Mouse (Mus musculus) MEL (cell line): ENCODE results near the gene Gm20388. TPM values are rescaled to one million over a fixed set of nuclear protein-coding genes. Genes with fewer than 3 reads are reported as not detected.
"Not testable (repeated sequence)": the region's sequence is repeated elsewhere in the genome, so short reads cannot be mapped to it uniquely, and the experiment has no call there.

Experiments used
- DNase-seq: peaks from one replicate; pipeline ENCODE4 v3.0.0; 2011; ENCODE audit warnings: low read depth, low spot score
- H3K27ac ChIP-seq: 2 replicates; pipeline ENCODE4 v1.5.1; 2012; ENCODE audit warnings: low read depth, mild to moderate bottlenecking, control low read depth, low read length, moderate library complexity; ENCODE audit not compliant: control insufficient read depth
- H3K27me3 ChIP-seq, 2 experiments: fragments of 150-350 bp in 1 of 2; sonication (generic) in 1 of 2; 2 replicates each; pipeline ENCODE4 v1.6.1; 2012; ENCODE audit warnings: low read length in 2 of 2, mild to moderate bottlenecking in 2 of 2, improper control_type of control experiment in 1 of 2, moderate library complexity in 1 of 2; ENCODE audit not compliant: insufficient read depth in 2 of 2, control insufficient read depth in 1 of 2
- H3K36me3 ChIP-seq, 2 experiments: 2 replicates each; pipeline ENCODE4 v1.6.1; 2012 to 2014; ENCODE audit warnings: low read length in 2 of 2, improper control_type of control experiment in 1 of 2, inconsistent platforms in 1 of 2, mild to moderate bottlenecking in 1 of 2; ENCODE audit not compliant: insufficient read depth in 2 of 2, control insufficient read depth in 1 of 2
- H3K4me1 ChIP-seq, 2 experiments: fragments of 150-350 bp in 1 of 2; sonication (generic) in 1 of 2; 2 replicates each; pipeline ENCODE4 v1.6.1; 2012; ENCODE audit warnings: low read length in 2 of 2, improper control_type of control experiment in 1 of 2, mild to moderate bottlenecking in 1 of 2; ENCODE audit not compliant: insufficient read depth in 2 of 2, control insufficient read depth in 1 of 2
- H3K4me3 ChIP-seq, 2 experiments: fragments of 150-350 bp in 1 of 2; sonication (generic) in 1 of 2; 2 replicates each; pipeline ENCODE4 v1.5.1; 2012; ENCODE audit warnings: low read depth in 2 of 2, low read length in 2 of 2, mild to moderate bottlenecking in 2 of 2, moderate library complexity in 2 of 2, control low read depth in 1 of 2, improper control_type of control experiment in 1 of 2; ENCODE audit not compliant: control insufficient read depth in 1 of 2, insufficient read depth in 1 of 2
- H3K79me2 ChIP-seq: 2 replicates; pipeline ENCODE4 v1.6.1; 2012; ENCODE audit warnings: mild to moderate bottlenecking, low read length, moderate library complexity; ENCODE audit not compliant: control insufficient read depth, poor library complexity, insufficient read depth
- H3K9ac ChIP-seq: 2 replicates; pipeline ENCODE4 v1.6.1; 2012; ENCODE audit warnings: low read depth, mild to moderate bottlenecking, control low read depth, low read length, moderate library complexity; ENCODE audit not compliant: control insufficient read depth, poor library complexity, severe bottlenecking
- H3K9me3 ChIP-seq: fragments of 150-350 bp; sonication (generic); replicated peaks from 2 replicates; pipeline ENCODE4 v1.6.1; 2012; ENCODE audit warnings: mild to moderate bottlenecking, low read length, improper control_type of control experiment, moderate library complexity; ENCODE audit not compliant: insufficient read depth
- BHLHE40 ChIP-seq: IDR thresholded peaks from 2 replicates; pipeline ENCODE4 v1.6.1; 2012; ENCODE audit warnings: low read depth, mild to moderate bottlenecking, inconsistent platforms, low read length, improper control_type of control experiment, borderline replicate concordance
- CHD1 ChIP-seq: IDR thresholded peaks from 2 replicates; pipeline ENCODE4 v1.6.1; 2012; ENCODE audit warnings: low read depth, mild to moderate bottlenecking, inconsistent platforms, low read length, improper control_type of control experiment
- CHD2 ChIP-seq: IDR thresholded peaks from 2 replicates; pipeline ENCODE4 v1.6.1; 2011; ENCODE audit warnings: low read length, improper control_type of control experiment
- E2F4 ChIP-seq: IDR thresholded peaks from 2 replicates; pipeline ENCODE4 v1.6.1; 2011; ENCODE audit warnings: low read depth, low read length, improper control_type of control experiment, borderline replicate concordance
- GABPA ChIP-seq: IDR thresholded peaks from 2 replicates; pipeline ENCODE4 v1.6.1; 2012; ENCODE audit warnings: low read depth, mild to moderate bottlenecking, inconsistent platforms, low read length, improper control_type of control experiment, moderate library complexity
- JUND ChIP-seq: IDR thresholded peaks from 2 replicates; pipeline ENCODE4 v1.6.1; 2011; ENCODE audit warnings: low read depth, mild to moderate bottlenecking, improper control_type of control experiment, low read length
- KAT2A ChIP-seq: conservative IDR thresholded peaks from 2 replicates; pipeline ENCODE4 v1.6.1; 2012; ENCODE audit warnings: low read depth, low read length, improper control_type of control experiment, inconsistent platforms
- MAFK ChIP-seq: IDR thresholded peaks from 2 replicates; pipeline ENCODE4 v1.6.1; 2011; ENCODE audit warnings: low read depth, mild to moderate bottlenecking, low read length, improper control_type of control experiment, borderline replicate concordance
- MAX ChIP-seq: IDR thresholded peaks from 2 replicates; pipeline ENCODE4 v1.6.1; 2011; ENCODE audit warnings: low read length, improper control_type of control experiment
- MYB ChIP-seq: IDR thresholded peaks from 2 replicates; pipeline ENCODE4 v1.6.1; 2011; ENCODE audit warnings: mild to moderate bottlenecking, low read depth, low read length, improper control_type of control experiment
- MYC ChIP-seq: IDR thresholded peaks from 2 replicates; pipeline ENCODE4 v1.6.1; 2011; ENCODE audit warnings: low read depth, mild to moderate bottlenecking, low read length, improper control_type of control experiment, moderate library complexity
- POLR2A ChIP-seq, 2 experiments: IDR thresholded peaks; 2 replicates each; pipeline ENCODE4 v1.6.1; 2011 to 2012; ENCODE audit warnings: low read length in 2 of 2, mild to moderate bottlenecking in 2 of 2, control low read depth in 1 of 2, improper control_type of control experiment in 1 of 2, low read depth in 1 of 2, moderate library complexity in 1 of 2; ENCODE audit not compliant: control insufficient read depth in 1 of 2, insufficient read depth in 1 of 2, poor library complexity in 1 of 2
- POLR2AphosphoS5 ChIP-seq: IDR thresholded peaks from 2 replicates; pipeline ENCODE4 v1.6.1; 2012; ENCODE audit warnings: low read depth, borderline replicate concordance, mild to moderate bottlenecking, inconsistent platforms, low read length, moderate library complexity, mixed read lengths
- SIN3A ChIP-seq: IDR thresholded peaks from 2 replicates; pipeline ENCODE4 v1.6.1; 2012; ENCODE audit warnings: low read length, improper control_type of control experiment, inconsistent platforms
- TCF12 ChIP-seq: IDR thresholded peaks from 2 replicates; pipeline ENCODE4 v1.6.1; 2014; ENCODE audit warnings: low read depth, mild to moderate bottlenecking, inconsistent platforms, low read length, improper control_type of control experiment, moderate library complexity
- UBTF ChIP-seq: IDR thresholded peaks from 2 replicates; pipeline ENCODE4 v1.6.1; 2012; ENCODE audit warnings: low read depth, mild to moderate bottlenecking, inconsistent platforms, low read length, improper control_type of control experiment, moderate library complexity, borderline replicate concordance; ENCODE audit not compliant: insufficient read depth
- USF1 ChIP-seq: IDR thresholded peaks from 2 replicates; pipeline ENCODE4 v1.6.1; 2014; ENCODE audit warnings: low read depth, mild to moderate bottlenecking, inconsistent platforms, low read length, improper control_type of control experiment, moderate library complexity
- ZMIZ1 ChIP-seq: IDR thresholded peaks from 2 replicates; pipeline ENCODE4 v1.6.1; 2012; ENCODE audit warnings: low read depth, mild to moderate bottlenecking, inconsistent platforms, low read length, improper control_type of control experiment, moderate library complexity
- polyA plus RNA-seq, 2 experiments: library from polyadenylated mRNA; stranded (reverse) in 1 of 2; unstranded in 1 of 2; fragments of >175 nt in 1 of 2; fragments of >200 nt in 1 of 2; gene quantifications; 2 replicates each; pipeline versions ENCODE4 v1.2.1 to v1.2.4; 2012; ENCODE audit warnings: low replicate concordance in 2 of 2, low read depth in 1 of 2; ENCODE audit not compliant: insufficient read length in 2 of 2, insufficient read depth in 1 of 2, missing spikeins in 1 of 2
- total RNA-seq: library from RNA; depleted of rRNA; stranded (reverse); fragments of 300-350 nt; gene quantifications from 2 replicates; pipeline ENCODE4 v1.2.3, GENCODE M21; 2012

Gene Gm20388
- total and polyA plus RNA-seq, 3 experiments, result 11.1 to 17.8 TPM; not detected in 1

DNA sequence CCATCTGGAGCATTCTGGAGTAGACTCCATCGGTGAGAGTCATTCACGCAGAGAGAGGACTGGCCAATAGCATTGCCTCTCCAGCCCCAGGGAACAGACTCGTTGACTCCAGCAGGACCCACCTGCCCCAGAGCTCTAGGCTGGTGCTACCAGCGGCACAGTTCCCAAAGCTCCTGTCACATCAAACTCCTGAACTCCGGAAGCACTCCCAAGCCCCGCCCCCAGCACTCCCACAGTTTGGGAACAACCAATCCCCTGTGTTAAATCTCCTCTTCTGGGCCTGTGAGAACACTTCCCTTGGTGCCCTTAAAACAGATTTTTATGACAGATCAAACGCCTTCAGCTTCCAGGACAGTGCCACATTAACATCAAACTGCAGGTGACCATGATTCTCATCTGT lies 1532.7 kb downstream of the Gm20388 start:
- Histone ChIP-seq H3K79me2 (no peaks in the 10 kb centered on the region), H3K27me3 (no peaks in the 10 kb centered on the region), H3K9ac (no peak overlapping the region), H3K4me1 (no peaks in the 10 kb centered on the region), H3K4me3 (no peak overlapping the region), H3K9me3 (no peaks in the 10 kb centered on the region), H3K36me3 (no peaks in the 10 kb centered on the region), H3K27ac (no peak overlapping the region)
- DNase-seq, result no peak
- TF ChIP-seq E2F4 (no peak), POLR2AphosphoS5 (no peak), USF1 (no peak), ZMIZ1 (no peak), MYB (no peak)
- TF ChIP-seq, all 39 proteins: peak for 0

DNA sequence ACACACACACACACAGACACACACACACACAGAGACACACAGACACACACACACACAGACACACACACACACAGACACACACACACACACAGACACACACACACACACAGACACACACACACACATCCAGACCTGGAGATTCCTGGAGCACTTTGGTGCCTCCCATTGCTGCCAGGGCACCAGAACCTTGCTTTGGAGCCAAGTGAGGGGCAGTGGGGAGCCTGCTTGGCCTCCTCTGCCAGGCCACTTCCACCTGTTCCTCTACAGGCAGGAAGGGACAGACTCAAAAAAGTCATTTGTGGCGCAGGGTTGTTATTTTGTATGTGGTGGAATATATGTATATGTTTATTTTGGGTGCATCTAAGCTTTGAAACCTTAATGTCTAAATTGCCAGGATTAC lies 1533.9 kb downstream of the Gm20388 start:
- not testable (repeated sequence) for H3K36me3 ChIP-seq, H3K4me1 ChIP-seq, H3K27ac ChIP-seq, H3K9me3 ChIP-seq, H3K79me2 ChIP-seq, DNase-seq, H3K27me3 ChIP-seq, H3K4me3 ChIP-seq, H3K9ac ChIP-seq

DNA sequence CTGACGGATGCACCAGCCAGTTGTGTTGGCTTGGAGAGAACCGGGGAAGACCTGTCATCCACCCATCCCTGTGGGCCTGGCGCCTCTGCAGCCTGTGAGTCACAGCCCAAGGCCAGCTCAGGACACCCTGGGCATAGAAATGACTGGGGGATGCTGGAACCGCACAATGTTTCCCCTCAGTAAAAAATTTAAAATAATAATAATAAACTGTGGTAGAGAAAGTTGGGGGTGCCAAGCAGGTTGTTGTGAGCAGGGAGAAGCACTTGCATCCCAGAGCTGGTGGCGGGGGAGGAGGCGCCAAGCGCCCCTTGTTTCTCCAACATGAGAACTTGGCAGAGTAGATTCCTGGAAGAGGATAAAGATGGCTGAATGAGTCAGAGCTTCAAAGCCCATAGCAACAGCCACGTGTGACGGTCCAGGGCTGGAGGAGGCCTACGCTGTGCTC lies 1534.4 kb downstream of the Gm20388 start:
- Histone ChIP-seq H3K9me3 (no peaks in the 10 kb centered on the region), H3K27me3 (no peaks in the 10 kb centered on the region), H3K9ac (no peak overlapping the region), H3K79me2 (no peaks in the 10 kb centered on the region), H3K36me3 (no peaks in the 10 kb centered on the region), H3K27ac (no peak overlapping the region), H3K4me3 (no peak overlapping the region), H3K4me1 (no peaks in the 10 kb centered on the region)
- no peak for DNase-seq
- TF ChIP-seq CHD1 (no peak), BHLHE40 (no peak), E2F4 (no peak), JUND (no peak), CHD2 (no peak), UBTF (no peak), GABPA (no peak), MAFK (no peak), MAX (no peak), MYC (no peak), KAT2A (no peak), TCF12 (no peak), POLR2A (IDR thresholded peaks at IDR 0.05; ENCODE audit: control insufficient read depth in 1 of 2, insufficient read depth in 1 of 2, low read depth in 1 of 2, low read length in 2 of 2, poor library complexity in 1 of 2) (no peak), SIN3A (no peak)
